Mouse (Mus musculus) hematopoietic multipotent progenitor cell, adult 10-12 weeks (in vitro differentiated cells): ENCODE data around the gene Ift52. TPM values are rescaled to one million over a fixed set of nuclear protein-coding genes. Genes with fewer than 3 reads are reported as not detected.

Source experiments
- polyA plus RNA-seq: library from polyadenylated mRNA; stranded (reverse); fragments of >175 nt; gene quantifications from 2 replicates; pipeline ENCODE4 v1.2.3, GENCODE M21; 2012; ENCODE audit warnings: low replicate concordance

Gene Ift52
- 2.8 and 5.1 TPM in 2 replicates for polyA plus RNA-seq

GRCm38 (mm10) chr2:163016916-163017743 lies at the start of gene Ift52:
Gene Ift52, plus strand, starts transcription at chr2:163017354.

GRCm38 (mm10) chr2:162987218-162987617 lies 29.9 kb upstream of the Ift52 start, which contains the start of gene Sgk2:
Gene Sgk2, plus strand, starts transcription at chr2:162987330.

GRCm38 (mm10) chr2:163054335-163054840 lies 37.2 kb downstream of the Ift52 start, which contains the start of gene Mybl2:
Gene Mybl2, plus strand, starts transcription at chr2:163054687.

GRCm38 (mm10) chr2:163087728-163088127 lies 70.6 kb downstream of the Ift52 start, which contains the start of gene Gtsf1l:
Gene Gtsf1l, minus strand, starts transcription at chr2:163087855.

Other genes with a start within 250 kb of the Ift52 start
- gene Srsf6, start 85.8 kb upstream of the Ift52 start, polyA plus RNA-seq: 60.1 and 124 TPM in 2 replicates
- not detected in 2 replicates for gene L3mbtl1, start 73.9 kb upstream of the Ift52 start, polyA plus RNA-seq
- not detected in 2 replicates for gene Sgk2, start 30.0 kb upstream of the Ift52 start, polyA plus RNA-seq
- gene Mybl2, start 37.3 kb downstream of the Ift52 start, polyA plus RNA-seq: 5.4 and 13.6 TPM in 2 replicates
- gene Gtsf1l, start 70.5 kb downstream of the Ift52 start, polyA plus RNA-seq: not detected in 2 replicates
- gene Tox2, start 185.8 kb downstream of the Ift52 start, polyA plus RNA-seq: 13.1 and 63.1 TPM in 2 replicates